In genomic region chr17:30570173-30570572, GRCm38 (mm10) we compare ENCODE assay signal across 13 mouse cellular contexts. TPM values are rescaled to one million over a fixed set of nuclear protein-coding genes. Genes with fewer than 3 reads are reported as not detected.
A peak's percentile ranks its signal among the peaks of the same experiment; 100 is the strongest.
DNase-seq lines count a peak whose midpoint lies in the region; ATAC-seq and TF ChIP-seq lines count a peak whose summit lies in the region.
"Had no signal": no experiment of that assay in that cellular context is flagged by ENCODE, and none has a peak within 500 bp of the region (broad histone marks: within the 10 kb centered on the region; RNA-seq: fewer than 3 reads in every experiment).

No protein-coding gene starts in this region.

- WGBS in kidney, adult 2 months = 14% methylated on average over 8 of the region's 8 CpGs
- WGBS in liver, embryonic 15.5 days (ENCODE audit: insufficient replicate concordance) = 31% methylated on average over 8 of the region's 8 CpGs
- 33% methylated on average over 8 of the region's 8 CpGs for WGBS in stomach, embryonic 15.5 days
- WGBS in hindbrain, embryonic 16.5 days = 54% methylated on average over 8 of the region's 8 CpGs

- no peaks in the 10 kb centered on the region for H3K27me3 ChIP-seq in kidney, adult 2 months (replicated peaks; ENCODE audit: control insufficient read depth, insufficient read depth, low read length)
- no peaks in the 10 kb centered on the region for H3K27me3 ChIP-seq in liver, embryonic 15.5 days
- H3K27me3 ChIP-seq in stomach, embryonic 15.5 days (replicated peaks) = no peaks in the 10 kb centered on the region
- H3K27me3 ChIP-seq in hindbrain, embryonic 16.5 days (replicated peaks; ENCODE audit: control insufficient read depth, insufficient read depth, low read length) = no peaks in the 10 kb centered on the region

- H3K36me3 ChIP-seq in kidney, adult 2 months (ENCODE audit: control insufficient read depth, insufficient read depth, low read length) = no peaks in the 10 kb centered on the region
- H3K36me3 ChIP-seq in liver, embryonic 15.5 days (replicated peaks) = no peaks in the 10 kb centered on the region
- H3K36me3 ChIP-seq in stomach, embryonic 15.5 days = no peaks in the 10 kb centered on the region
- H3K36me3 ChIP-seq in hindbrain, embryonic 16.5 days (ENCODE audit: control insufficient read depth, insufficient read depth, low read length) = no peaks in the 10 kb centered on the region

- TF ChIP-seq POLR2A in kidney, adult 2 months (IDR thresholded peaks at IDR 0.05; ENCODE audit: low read depth, low read length) = no peak

- TF ChIP-seq CTCF in layer of hippocampus, adult 2 months (conservative IDR thresholded peaks at IDR 0.05) = no peak
- TF ChIP-seq CTCF in kidney, adult 2 months (conservative IDR thresholded peaks at IDR 0.05; ENCODE audit: insufficient read depth, insufficient read length, low read depth, low read length) = no peak

- no peak overlapping the region for H3K4me2 ChIP-seq in liver, embryonic 15.5 days
- H3K4me2 ChIP-seq in stomach, embryonic 15.5 days = no peak overlapping the region
- H3K4me2 ChIP-seq in hindbrain, embryonic 16.5 days (ENCODE audit: low read length) = no peak overlapping the region

- DNase-seq in layer of hippocampus, adult 2 months (ENCODE audit: low spot score in 2 of 2) = no peak
- no peak for DNase-seq in layer of hippocampus, adult 9-11 months
- DNase-seq in kidney, adult 2 months = peak; percentile 93
- DNase-seq in frontal cortex, postnatal 25 days (ENCODE audit: low spot score in 2 of 2) = no peak
- no peak for DNase-seq in heart, postnatal 4 days
- DNase-seq: heart, postnatal 36 days; right cerebral cortex, postnatal 4 days; thymus, postnatal 14 days had no signal

- peak; percentile 51; the same call in 1 of the 2 replicates for ATAC-seq in liver, embryonic 15.5 days (ENCODE audit: insufficient read depth)
- ATAC-seq in stomach, embryonic 15.5 days (ENCODE audit: insufficient read depth, low FRiP score, low read depth) = peak; percentile 63; the same call in 1 of the 2 replicates
- ATAC-seq in hindbrain, embryonic 16.5 days = no peak

- H3K9ac ChIP-seq in liver, embryonic 15.5 days = no peak overlapping the region
- H3K9ac ChIP-seq in stomach, embryonic 15.5 days = no peak overlapping the region
- H3K9ac ChIP-seq in hindbrain, embryonic 16.5 days (ENCODE audit: low read depth, low read length) = no peak overlapping the region

- peaks cover 9% of the 10 kb centered on the region; the same call in 1 of the 2 replicates for H3K4me1 ChIP-seq in kidney, adult 2 months (ENCODE audit: control insufficient read depth, insufficient read depth, low read length)
- H3K4me1 ChIP-seq in liver, embryonic 15.5 days (replicated peaks) = peaks cover 35% of the 10 kb centered on the region
- peaks cover 20% of the 10 kb centered on the region; the same call in 1 of the 2 replicates for H3K4me1 ChIP-seq in stomach, embryonic 15.5 days
- H3K4me1 ChIP-seq in hindbrain, embryonic 16.5 days (ENCODE audit: control insufficient read depth, insufficient read depth, low read depth, low read length) = peaks cover 12% of the 10 kb centered on the region

- H3K4me3 ChIP-seq in layer of hippocampus, adult 2 months = no peak overlapping the region
- no peak overlapping the region for H3K4me3 ChIP-seq in kidney, adult 2 months (ENCODE audit: insufficient read depth, low read depth, low read length)
- no peak overlapping the region for H3K4me3 ChIP-seq in liver, embryonic 15.5 days (replicated peaks)
- no peak overlapping the region for H3K4me3 ChIP-seq in stomach, embryonic 15.5 days (replicated peaks)
- H3K4me3 ChIP-seq in hindbrain, embryonic 16.5 days (ENCODE audit: low read length) = no peak overlapping the region
- H3K4me3 ChIP-seq: left cerebral cortex, adult 2 months had no signal

- H3K27ac ChIP-seq in layer of hippocampus, adult 2 months = peak overlapping the region; percentile 37; the same call in 1 of the 2 replicates
- H3K27ac ChIP-seq in kidney, adult 2 months (ENCODE audit: insufficient read depth, low read depth, low read length) = no peak overlapping the region
- H3K27ac ChIP-seq in liver, embryonic 15.5 days (replicated peaks) = no peak overlapping the region
- no peak overlapping the region for H3K27ac ChIP-seq in stomach, embryonic 15.5 days
- no peak overlapping the region for H3K27ac ChIP-seq in hindbrain, embryonic 16.5 days (ENCODE audit: low read depth, low read length)

- no peaks in the 10 kb centered on the region for H3K9me3 ChIP-seq in liver, embryonic 15.5 days (replicated peaks)
- H3K9me3 ChIP-seq in stomach, embryonic 15.5 days = no peaks in the 10 kb centered on the region
- no peaks in the 10 kb centered on the region for H3K9me3 ChIP-seq in hindbrain, embryonic 16.5 days (ENCODE audit: control insufficient read depth, low read length)
- H3K9me3 ChIP-seq: G1E had no signal

RNA-seq across cellular contexts. Expression of gene Btbd9, which starts 6.1 kb away (rescaled TPM):
- total RNA-seq in layer of hippocampus, adult 2 months (2021) = 100 to 1,000 TPM; 168 to 187 TPM
- 21.9 and 25.6 TPM in 2 replicates for polyA plus RNA-seq in kidney, adult 2 months (2012; rRNA removed)
- polyA plus RNA-seq in liver, embryonic 15.5 days (2015; fragmentation: Nextera tagmentation; extraction: Ambion mirVana) = 12.2 and 15.4 TPM in 2 replicates
- polyA plus RNA-seq in stomach, embryonic 15.5 days (2015; fragmentation: Nextera tagmentation; extraction: Ambion mirVana) = 56.0 TPM in 2 replicates
- polyA plus RNA-seq in hindbrain, embryonic 16.5 days (2015; fragmentation: Nextera tagmentation; extraction: Ambion mirVana) = 135 TPM in 2 replicates
- 10 to 100 TPM; 40.6 to 40.9 TPM for total RNA-seq in heart, postnatal 4 days (2021)

RNA-seq across cellular contexts. Expression of gene Dnah8, which starts 54.0 kb away (rescaled TPM):
- 1 to 10 TPM; 2.4 to 3.5 TPM for total RNA-seq in layer of hippocampus, adult 2 months (2021)
- polyA plus RNA-seq in kidney, adult 2 months (2012; rRNA removed) = 0.30 and 1.2 TPM in 2 replicates
- 1.1 and 1.4 TPM in 2 replicates for polyA plus RNA-seq in liver, embryonic 15.5 days (2015; fragmentation: Nextera tagmentation; extraction: Ambion mirVana)
- 0.89 and 1.0 TPM in 2 replicates for polyA plus RNA-seq in stomach, embryonic 15.5 days (2015; fragmentation: Nextera tagmentation; extraction: Ambion mirVana)
- 1.7 and 2.4 TPM in 2 replicates for polyA plus RNA-seq in hindbrain, embryonic 16.5 days (2015; fragmentation: Nextera tagmentation; extraction: Ambion mirVana)
- total RNA-seq in heart, postnatal 4 days (2021) = 1 to 10 TPM; 1.9 to 2.0 TPM

RNA-seq across cellular contexts. Expression of gene Glo1, which starts 56.5 kb away (rescaled TPM):
- 100 to 1,000 TPM; 194 to 199 TPM for total RNA-seq in layer of hippocampus, adult 2 months (2021)
- polyA plus RNA-seq in kidney, adult 2 months (2012; rRNA removed) = 66.6 and 89.0 TPM in 2 replicates
- polyA plus RNA-seq in liver, embryonic 15.5 days (2015; fragmentation: Nextera tagmentation; extraction: Ambion mirVana) = 234 and 243 TPM in 2 replicates
- 216 and 221 TPM in 2 replicates for polyA plus RNA-seq in stomach, embryonic 15.5 days (2015; fragmentation: Nextera tagmentation; extraction: Ambion mirVana)
- polyA plus RNA-seq in hindbrain, embryonic 16.5 days (2015; fragmentation: Nextera tagmentation; extraction: Ambion mirVana) = 170 and 172 TPM in 2 replicates
- total RNA-seq in heart, postnatal 4 days (2021) = 100 to 1,000 TPM; 135 to 136 TPM
